Mouse (Mus musculus) heart, adult 10 weeks (tissue): Measurements from ENCODE around the gene Vmn1r202. TPM values are rescaled to one million over a fixed set of nuclear protein-coding genes. Genes with fewer than 3 reads are reported as not detected.

Experiments used
- polyA plus RNA-seq: library from polyadenylated mRNA; stranded (reverse); fragments of 350-450 nt; fragmentation: Illumina TruSeq; extraction: RNeasy Lipid Tissue Mini Kit (QIAGEN cat#74804); gene quantifications from one replicate; pipeline ENCODE4 v1.2.3, GENCODE M21; 2014; ENCODE audit warnings: low read depth, low replicate concordance

The Vmn1r202 gene
- not detected for polyA plus RNA-seq

DNA sequence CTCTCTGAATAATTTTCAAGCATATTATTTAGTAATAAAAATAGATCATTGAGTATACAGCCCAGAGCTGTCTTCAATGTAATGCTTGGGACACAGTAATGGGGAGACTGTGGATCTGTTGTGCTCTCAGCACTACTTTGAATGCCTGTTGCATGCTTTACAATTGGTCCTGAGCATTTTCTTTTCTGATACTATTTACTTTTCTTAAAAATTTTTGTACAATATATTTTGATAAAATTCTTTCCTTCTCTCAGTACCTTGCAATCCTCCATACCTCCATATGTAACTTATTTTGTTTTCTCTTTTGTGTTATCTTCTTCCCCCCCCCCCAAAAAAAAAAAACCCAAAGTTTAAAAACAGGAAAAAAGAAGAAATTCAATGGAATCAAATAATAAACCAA is at the start of gene Vmn1r202:
Vmn1r202 (minus strand) TSS at position 101 of the 400 bp plus-strand sequence.

GRCm38 (mm10) chr13:22552898-22553297 is 47.7 kb upstream of the Vmn1r202 start, which contains the start of gene Vmn1r204:
Gene Vmn1r204 (plus strand): TSS chr13:22553198.

DNA sequence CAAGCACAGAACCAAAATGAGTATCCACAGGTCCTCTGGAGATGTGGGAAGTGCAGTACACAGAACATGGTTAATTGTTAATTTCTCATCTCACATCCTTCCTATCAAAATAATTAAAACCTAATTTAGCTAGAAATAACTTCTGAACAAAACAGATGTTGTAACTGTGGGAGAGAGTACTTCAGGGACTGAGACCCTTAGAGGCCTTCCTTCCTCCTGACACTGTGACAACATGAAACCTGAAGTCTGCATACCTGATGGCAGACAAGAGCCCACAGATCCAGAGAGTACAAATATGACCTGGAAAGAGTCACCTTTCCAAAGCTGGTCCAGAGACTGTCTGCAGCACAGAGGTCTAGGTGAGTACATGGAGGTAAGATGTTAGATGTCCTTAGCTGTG is 12.6 kb upstream of the Vmn1r202 start, which contains the start of gene Vmn1r203:
Vmn1r203 (plus strand) TSS at position 301 of the 400 bp plus-strand sequence.

GRCm38 (mm10) chr13:22471623-22472022 is 33.6 kb downstream of the Vmn1r202 start, which contains the start of gene Vmn1r201:
Gene Vmn1r201 (plus strand): TSS chr13:22471923.

Other genes starting within 250 kb of the Vmn1r202 start
- gene Vmn1r195, start 234.9 kb downstream of the Vmn1r202 start, polyA plus RNA-seq = not detected
- not detected for gene Vmn1r196, start 215.5 kb downstream of the Vmn1r202 start, polyA plus RNA-seq
- not detected for gene Vmn1r197, start 180.8 kb downstream of the Vmn1r202 start, polyA plus RNA-seq
- gene Vmn1r198, start 155.0 kb downstream of the Vmn1r202 start, polyA plus RNA-seq = not detected
- not detected for gene Vmn1r199, start 125.6 kb downstream of the Vmn1r202 start, polyA plus RNA-seq
- not detected for gene Vmn1r200, start 115.0 kb downstream of the Vmn1r202 start, polyA plus RNA-seq
- not detected for gene Vmn1r201, start 33.5 kb downstream of the Vmn1r202 start, polyA plus RNA-seq
- gene Vmn1r203, start 12.7 kb upstream of the Vmn1r202 start, polyA plus RNA-seq = not detected
- gene Vmn1r204, start 47.8 kb upstream of the Vmn1r202 start, polyA plus RNA-seq = not detected
- gene Vmn1r205, start 87.6 kb upstream of the Vmn1r202 start, polyA plus RNA-seq = not detected
- gene Vmn1r206, start 118.9 kb upstream of the Vmn1r202 start, polyA plus RNA-seq = not detected
- gene Vmn1r207-ps, start 224.2 kb upstream of the Vmn1r202 start, polyA plus RNA-seq = not detected